In genomic region chr13:119839982-119840381, GRCm38 (mm10) we compare ENCODE assay signal across 19 mouse cellular contexts. TPM values are rescaled to one million over a fixed set of nuclear protein-coding genes. Genes with fewer than 3 reads are reported as not detected.
DNase-seq lines count a peak whose midpoint lies in the region; ATAC-seq and TF ChIP-seq lines count a peak whose summit lies in the region.
"Not testable (repeated sequence)": the region's sequence is repeated elsewhere in the genome, so short reads cannot be mapped to it uniquely, and the experiment has no call there.
"Had no signal": no experiment of that assay in that cellular context is flagged by ENCODE, and none has a peak within 500 bp of the region (broad histone marks: within the 10 kb centered on the region; RNA-seq: fewer than 3 reads in every experiment).

No protein-coding gene starts in this region.

- H3K4me1 ChIP-seq in CH12.LX (ENCODE audit: control insufficient read depth in 1 of 2, insufficient read depth in 2 of 2); forebrain, embryonic 14.5 days (ENCODE audit: control insufficient read depth, insufficient read depth, low read length); hindbrain, embryonic 14.5 days (replicated peaks; ENCODE audit: control insufficient read depth, insufficient read depth, low read length); kidney, postnatal 0 days (replicated peaks; ENCODE audit: insufficient read depth, low read length); midbrain, embryonic 16.5 days (ENCODE audit: control insufficient read depth, insufficient read depth, low read length): not testable (repeated sequence)

- peak; percentile 29 for TF ChIP-seq RAD21 in CH12.LX (IDR thresholded peaks at IDR 0.05; ENCODE audit: low read depth, low read length)

- H3K9me3 ChIP-seq in CH12.LX (replicated peaks; ENCODE audit: low read length); forebrain, embryonic 14.5 days (replicated peaks; ENCODE audit: control insufficient read depth, low read length); hindbrain, embryonic 14.5 days (ENCODE audit: control insufficient read depth, low read length); kidney, postnatal 0 days (replicated peaks; ENCODE audit: low read length); midbrain, embryonic 16.5 days (replicated peaks; ENCODE audit: control insufficient read depth, low read length, poor library complexity, severe bottlenecking): not testable (repeated sequence)

- H3K4me3 ChIP-seq in CH12.LX (replicated peaks in 1 of 3; ENCODE audit: low read depth in 2 of 3, low read length in 2 of 3, poor library complexity in 1 of 3); forebrain, embryonic 14.5 days (ENCODE audit: low read depth, low read length); hindbrain, embryonic 14.5 days (replicated peaks; ENCODE audit: low read length); kidney, postnatal 0 days (replicated peaks; ENCODE audit: low read depth, low read length); midbrain, embryonic 16.5 days (ENCODE audit: low read depth, low read length): not testable (repeated sequence)

- TF ChIP-seq EP300 in CH12.LX (IDR thresholded peaks at IDR 0.05; ENCODE audit: low read length) = not testable (repeated sequence)

- TF ChIP-seq POLR2A in CH12.LX (IDR thresholded peaks at IDR 0.05; ENCODE audit: low read depth, low read length) = not testable (repeated sequence)

- not testable (repeated sequence) for H3K79me2 ChIP-seq in CH12.LX (replicated peaks; ENCODE audit: control insufficient read depth, extremely low read depth, insufficient read depth, poor library complexity, severe bottlenecking)

- H3K36me3 ChIP-seq in CH12.LX (replicated peaks in 1 of 2; ENCODE audit: control insufficient read depth in 1 of 2, insufficient read depth in 1 of 2, low read length in 1 of 2); forebrain, embryonic 14.5 days (ENCODE audit: control insufficient read depth, insufficient read depth, low read length); hindbrain, embryonic 14.5 days (replicated peaks; ENCODE audit: control insufficient read depth, insufficient read depth); kidney, postnatal 0 days (ENCODE audit: insufficient read depth, low read length); midbrain, embryonic 16.5 days (ENCODE audit: control insufficient read depth, insufficient read depth, low read length): not testable (repeated sequence)

- H3K27ac ChIP-seq in CH12.LX (ENCODE audit: insufficient read depth, low read depth); forebrain, embryonic 14.5 days (ENCODE audit: low read depth, low read length); hindbrain, embryonic 14.5 days; kidney, postnatal 0 days; midbrain, embryonic 16.5 days (ENCODE audit: low read length): not testable (repeated sequence)

- dilution Hi-C loops in CH12.LX (cut with MboI; ENCODE audit: extremely low pct_ligation_motif_present, extremely low pct_unique_long_range_greater_than_20kb, low sequenced_read_pairs) = not testable (repeated sequence)

- not testable (repeated sequence) for H3K4me2 ChIP-seq in CH12.LX (ENCODE audit: insufficient read depth, low read depth, poor library complexity, severe bottlenecking); forebrain, embryonic 14.5 days (ENCODE audit: low read length); hindbrain, embryonic 14.5 days (replicated peaks); kidney, postnatal 0 days (ENCODE audit: low read length); midbrain, embryonic 16.5 days (ENCODE audit: low read length)

- WGBS in forebrain, embryonic 14.5 days = 41% methylated on average over 6 of the region's 6 CpGs
- 31% methylated on average over 6 of the region's 6 CpGs for WGBS in hindbrain, embryonic 14.5 days
- WGBS in kidney, postnatal 0 days = 31% methylated on average over 6 of the region's 6 CpGs
- 25% methylated on average over 5 of the region's 6 CpGs for whole genome bisulfite sequencing in midbrain, embryonic 16.5 days

- in situ Hi-C loops in CH12.LX (cut with MboI; ENCODE audit: low pct_ligation_motif_present, low pct_unique_long_range_greater_than_20kb, low sequenced_read_pairs) = loop anchor here (25.0 kb wide), 1 partner anchor 103 kb away; no protein-coding TSS in a partner anchor

- DNase-seq in CH12.LX (ENCODE audit: extremely low read depth) = peak; percentile 6
- peak; percentile 25 to 28 for DNase-seq in cerebellum, postnatal 10 days
- peak; percentile 29 for DNase-seq in forebrain, embryonic 14.5 days (ENCODE audit: low spot score)
- DNase-seq in hindbrain, embryonic 14.5 days (ENCODE audit: low spot score) = peak; percentile 34
- DNase-seq in kidney, postnatal 0 days (ENCODE audit: low spot score) = not testable (repeated sequence)
- DNase-seq in lung, postnatal 36 days = peak; percentile 8
- peak; percentile 30 for DNase-seq in retina, postnatal 1 day

- ATAC-seq in forebrain, embryonic 14.5 days; kidney, postnatal 0 days (replicated peaks; ENCODE audit: low FRiP score, low read depth): not testable (repeated sequence)
- peak; percentile 63; the same call in 1 of the 2 replicates for ATAC-seq in hindbrain, embryonic 14.5 days (ENCODE audit: low FRiP score)
- ATAC-seq in midbrain, embryonic 16.5 days = peak; percentile 49; the same call in 1 of the 2 replicates

- not testable (repeated sequence) for H3K27me3 ChIP-seq in CH12.LX (replicated peaks); forebrain, embryonic 14.5 days (replicated peaks; ENCODE audit: control insufficient read depth, insufficient read depth, low read length); hindbrain, embryonic 14.5 days (ENCODE audit: control insufficient read depth, insufficient read depth, low read length); kidney, postnatal 0 days (ENCODE audit: insufficient read depth, low read length); midbrain, embryonic 16.5 days (ENCODE audit: control insufficient read depth, insufficient read depth, low read depth, low read length)

- TF ChIP-seq CTCF in CH12.LX (conservative IDR thresholded peaks at IDR 0.05 in 1 of 2, IDR thresholded peaks at IDR 0.05 in 1 of 2; ENCODE audit: low read depth in 2 of 2, low read length in 2 of 2) = peak in 1 of 2 experiments; percentile 73; a peak in 2 of 4 replicates
- TF ChIP-seq CTCF in kidney, postnatal 0 days (IDR thresholded peaks at IDR 0.05; ENCODE audit: low read depth) = peak; percentile 58

- H3K9ac ChIP-seq in CH12.LX (ENCODE audit: insufficient read depth, low read depth); forebrain, embryonic 14.5 days (ENCODE audit: low read length); hindbrain, embryonic 14.5 days; kidney, postnatal 0 days (ENCODE audit: low read depth, low read length); midbrain, embryonic 16.5 days (ENCODE audit: low read depth, low read length): not testable (repeated sequence)

TF ChIP-seq in CH12.LX, 34 proteins besides CTCF, POLR2A, EP300 and RAD21:
- TF ChIP-seq SMC3 (IDR thresholded peaks at IDR 0.05; ENCODE audit: low read depth, low read length) = peak; percentile 37

RNA-seq across cellular contexts. Expression of gene D13Ertd608e, which starts 4.2 kb away (rescaled TPM):
- total RNA-seq in CH12.LX (2012; rRNA removed) (not detected in 2 replicates), CH12.LX (2014; rRNA removed) (not detected in 2 replicates)
- not detected in 2 replicates for polyA plus RNA-seq in CH12.LX (2012; ENCODE audit: insufficient read length, low read depth)
- not detected in 2 replicates for polyA plus RNA-seq in forebrain, embryonic 14.5 days (2014; fragmentation: Nextera tagmentation; extraction: Ambion mirVana)
- not detected in 2 replicates for polyA plus RNA-seq in hindbrain, embryonic 14.5 days (2014; fragmentation: Nextera tagmentation; extraction: Ambion mirVana)
- polyA plus RNA-seq in kidney, postnatal 0 days (2015; fragmentation: Nextera tagmentation; extraction: Ambion mirVana) = not detected in 2 replicates
- not detected in 2 replicates for polyA plus RNA-seq in midbrain, embryonic 16.5 days (2015; fragmentation: Nextera tagmentation; extraction: Ambion mirVana)
- total RNA-seq: gastrocnemius, postnatal 25 days; heart, adult 8-10 months; layer of hippocampus, postnatal 25 days; left cerebral cortex, postnatal 25 days had no signal
- polyA plus RNA-seq: embryonic facial prominence, embryonic 11.5 days; erythroblast, embryonic 14.5 days; heart, embryonic 16.5 days; hindbrain, embryonic 12.5 days; limb, embryonic 15.5 days; macrophage had no signal

RNA-seq across cellular contexts. Expression of gene AF067063, which starts 10.0 kb away (rescaled TPM):
- total RNA-seq in CH12.LX (2012; rRNA removed) (not detected in 2 replicates), CH12.LX (2014; rRNA removed) (not detected in 2 replicates)
- not detected in 2 replicates for polyA plus RNA-seq in CH12.LX (2012; ENCODE audit: insufficient read length, low read depth)
- polyA plus RNA-seq in forebrain, embryonic 14.5 days (2014; fragmentation: Nextera tagmentation; extraction: Ambion mirVana) = not detected in 2 replicates
- not detected in 2 replicates for polyA plus RNA-seq in hindbrain, embryonic 14.5 days (2014; fragmentation: Nextera tagmentation; extraction: Ambion mirVana)
- not detected in 2 replicates for polyA plus RNA-seq in kidney, postnatal 0 days (2015; fragmentation: Nextera tagmentation; extraction: Ambion mirVana)
- not detected in 2 replicates for polyA plus RNA-seq in midbrain, embryonic 16.5 days (2015; fragmentation: Nextera tagmentation; extraction: Ambion mirVana)
- total RNA-seq: gastrocnemius, postnatal 25 days; heart, adult 8-10 months; layer of hippocampus, postnatal 25 days; left cerebral cortex, postnatal 25 days had no signal
- polyA plus RNA-seq: embryonic facial prominence, embryonic 11.5 days; erythroblast, embryonic 14.5 days; heart, embryonic 16.5 days; hindbrain, embryonic 12.5 days; limb, embryonic 15.5 days; macrophage; urinary bladder, adult 2 months had no signal

RNA-seq across cellular contexts. Expression of gene Zfp131, which starts 49.3 kb away (rescaled TPM):
- total RNA-seq in CH12.LX (2012; rRNA removed) = 31.3 and 35.9 TPM in 2 replicates
- total RNA-seq in CH12.LX (2014; rRNA removed) = 61.4 and 70.6 TPM in 2 replicates
- 42.6 and 49.3 TPM in 2 replicates for polyA plus RNA-seq in CH12.LX (2012; ENCODE audit: insufficient read length, low read depth)
- polyA plus RNA-seq in forebrain, embryonic 14.5 days (2014; fragmentation: Nextera tagmentation; extraction: Ambion mirVana) = 41.7 and 44.5 TPM in 2 replicates
- polyA plus RNA-seq in hindbrain, embryonic 14.5 days (2014; fragmentation: Nextera tagmentation; extraction: Ambion mirVana) = 32.7 and 34.5 TPM in 2 replicates
- 27.6 and 29.7 TPM in 2 replicates for polyA plus RNA-seq in kidney, postnatal 0 days (2015; fragmentation: Nextera tagmentation; extraction: Ambion mirVana)
- 27.4 and 30.8 TPM in 2 replicates for polyA plus RNA-seq in midbrain, embryonic 16.5 days (2015; fragmentation: Nextera tagmentation; extraction: Ambion mirVana)

RNA-seq across cellular contexts. Expression of gene Tcstv1, which starts 54.6 kb away (rescaled TPM):
- total RNA-seq in CH12.LX (2012; rRNA removed) (not detected in 2 replicates), CH12.LX (2014; rRNA removed) (not detected in 2 replicates)
- not detected in 2 replicates for polyA plus RNA-seq in CH12.LX (2012; ENCODE audit: insufficient read length, low read depth)
- not detected in 2 replicates for polyA plus RNA-seq in forebrain, embryonic 14.5 days (2014; fragmentation: Nextera tagmentation; extraction: Ambion mirVana)
- polyA plus RNA-seq in hindbrain, embryonic 14.5 days (2014; fragmentation: Nextera tagmentation; extraction: Ambion mirVana) = not detected in 2 replicates
- not detected in 2 replicates for polyA plus RNA-seq in kidney, postnatal 0 days (2015; fragmentation: Nextera tagmentation; extraction: Ambion mirVana)
- polyA plus RNA-seq in midbrain, embryonic 16.5 days (2015; fragmentation: Nextera tagmentation; extraction: Ambion mirVana) = not detected in 2 replicates
- total RNA-seq: gastrocnemius, postnatal 25 days; heart, adult 8-10 months; layer of hippocampus, postnatal 25 days; left cerebral cortex, postnatal 25 days had no signal
- polyA plus RNA-seq: embryonic facial prominence, embryonic 11.5 days; erythroblast, embryonic 14.5 days; heart, embryonic 16.5 days; hindbrain, embryonic 12.5 days; limb, embryonic 15.5 days; macrophage; urinary bladder, adult 2 months had no signal
